Mouse (Mus musculus) heart, postnatal 25 days (tissue): ENCODE data around the gene Elfn2. TPM values are rescaled to one million over a fixed set of nuclear protein-coding genes. Genes with fewer than 3 reads are reported as not detected.

Experiments used
- DNase-seq: peaks from one replicate; pipeline ENCODE4 v3.0.0; 2022; ENCODE audit warnings: low spot score
- intact Hi-C: fragments of 180-260 bp; cut with DNase I; formaldehyde crosslinking; loops from one replicate; pipeline ENCODE4 v1.15.1; 2025
- total RNA-seq, 2 experiments: library from RNA; stranded (reverse); gene quantifications; 2 replicates each; pipeline ENCODE4 v1.2.3; 2021

Elfn2 gene
- total RNA-seq, 2 experiments from 2014 or later = 1.4 to 2.5 TPM

DNA sequence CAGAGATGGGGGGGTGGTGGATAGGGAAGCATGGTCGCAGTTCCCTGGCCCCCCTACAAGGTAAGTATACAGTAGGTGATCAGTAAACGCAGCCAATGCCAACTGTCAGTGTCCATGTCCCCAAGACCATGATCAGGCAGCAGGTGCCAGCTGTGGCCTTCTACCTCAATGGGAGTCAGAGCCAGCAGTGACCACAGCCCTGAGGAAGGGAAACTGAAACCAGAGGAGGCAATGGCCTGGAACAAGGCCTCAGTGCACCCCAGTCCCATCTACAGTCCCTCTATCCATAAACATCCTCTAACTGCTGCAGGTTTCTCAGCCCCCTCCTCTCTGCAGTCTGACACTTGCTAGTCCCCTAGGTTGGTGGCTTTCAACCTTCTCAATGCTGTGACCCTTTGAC is 27.9 kb downstream of the Elfn2 start:
- intact Hi-C loops = no loop called here
- DNase-seq = no peak

DNA sequence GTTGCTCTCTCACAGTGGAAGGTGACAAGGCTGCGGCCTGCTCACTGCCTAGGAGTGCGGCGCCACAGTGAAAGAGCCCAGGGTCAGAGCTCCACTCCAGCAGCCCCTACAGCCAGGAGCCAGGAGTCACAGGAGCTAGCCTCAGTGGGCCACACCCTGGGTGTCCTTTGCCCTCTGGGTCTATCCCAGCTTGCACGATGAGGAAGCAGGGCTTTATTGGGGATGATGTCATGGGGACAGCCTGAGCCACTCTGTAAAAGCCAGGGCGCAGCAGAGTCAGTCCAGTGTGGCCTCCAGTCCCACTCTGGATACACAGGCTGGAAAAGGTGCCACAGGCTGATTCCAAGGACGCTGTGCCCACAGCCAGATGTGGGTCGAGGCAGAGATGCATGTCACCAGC is 31.7 kb downstream of the Elfn2 start:
- intact Hi-C loops = no loop called here

DNA sequence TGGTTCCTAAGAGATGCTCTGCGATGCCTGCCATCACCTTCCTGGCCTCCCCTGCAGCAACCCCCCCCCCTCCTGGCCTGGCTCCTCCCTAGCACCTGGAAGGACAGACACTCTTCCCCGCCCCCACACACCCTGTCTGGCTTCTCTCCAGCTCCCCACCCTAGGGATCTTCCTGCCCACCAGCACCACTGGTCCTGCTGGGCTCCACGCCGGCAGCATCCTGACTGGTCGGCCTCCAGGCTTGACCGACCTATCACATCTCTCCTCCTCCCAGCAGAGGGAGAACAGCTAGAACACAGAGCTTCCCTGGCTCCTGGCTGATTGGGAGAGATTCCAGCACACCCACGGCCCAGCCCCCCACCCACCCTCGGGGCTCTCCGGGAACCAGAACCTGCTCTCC is 34.5 kb downstream of the Elfn2 start:
- no peak for DNase-seq
- intact Hi-C loops = no loop called here

More for the DNA sequence above, 31.7 kb downstream of the Elfn2 start:
- no peak for DNase-seq

DNA sequence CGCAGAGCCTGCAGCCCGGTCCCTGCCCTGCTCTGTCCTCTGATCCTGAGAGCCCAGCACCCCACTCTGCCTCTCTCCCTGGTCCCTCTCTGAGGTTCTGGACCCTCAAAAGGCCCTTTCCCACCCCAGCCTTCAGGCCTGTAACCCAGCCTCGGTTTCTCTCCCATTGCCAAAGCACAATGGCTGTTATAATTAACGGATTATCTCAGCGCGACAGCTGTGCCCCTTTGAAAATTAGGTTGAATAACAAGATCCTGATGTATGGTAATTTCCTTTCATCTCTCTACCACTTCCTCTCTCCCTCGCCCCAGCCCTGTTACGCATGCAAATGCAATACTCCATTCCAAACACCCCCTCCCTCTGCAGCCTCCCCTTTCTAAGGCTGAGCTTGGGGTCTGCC is 35.1 kb downstream of the Elfn2 start:
- no peak for DNase-seq
- intact Hi-C loops = no loop called here

DNA sequence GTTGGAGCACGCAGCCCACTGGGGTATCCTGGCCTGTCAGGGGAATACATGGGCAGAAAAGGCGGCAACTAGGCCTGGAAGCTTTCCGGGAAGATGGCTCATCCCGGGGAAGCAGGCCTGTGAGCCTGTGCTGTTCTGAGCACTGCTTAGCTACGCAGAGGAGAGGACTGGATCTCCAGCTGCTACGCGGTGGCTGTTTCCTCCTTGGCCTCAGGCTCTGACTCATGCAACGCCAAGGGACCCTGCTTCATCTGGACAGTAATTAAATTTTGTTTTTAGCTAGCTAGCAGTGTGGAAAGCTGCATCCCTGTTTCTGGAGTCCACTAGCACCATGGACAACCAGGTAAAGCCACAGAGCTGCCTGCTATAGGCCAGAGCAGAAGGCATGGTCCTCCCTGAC is 36.8 kb downstream of the Elfn2 start:
- DNase-seq = no peak
- intact Hi-C loops = no loop called here

DNA sequence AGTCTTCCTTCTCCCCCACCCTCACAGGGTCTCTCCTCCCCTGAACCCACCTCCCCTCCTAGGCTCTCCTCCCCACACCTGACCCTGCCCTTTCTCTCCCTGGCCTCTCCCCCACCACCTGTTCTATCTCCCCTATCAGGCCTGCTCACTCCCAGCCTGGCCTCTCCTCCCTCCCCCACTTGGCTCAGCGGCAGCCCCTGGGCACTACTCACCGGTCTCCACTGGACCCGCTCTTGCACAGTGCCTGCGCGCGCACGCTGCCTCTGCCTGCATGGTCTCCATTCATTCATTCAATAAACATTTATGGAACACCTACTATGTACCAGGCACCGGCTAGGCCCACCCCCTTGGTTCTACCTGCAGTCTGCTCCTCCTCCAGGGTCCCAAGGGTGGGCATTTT is 37.3 kb downstream of the Elfn2 start:
- intact Hi-C loops = no loop called here
- no peak for DNase-seq

DNA sequence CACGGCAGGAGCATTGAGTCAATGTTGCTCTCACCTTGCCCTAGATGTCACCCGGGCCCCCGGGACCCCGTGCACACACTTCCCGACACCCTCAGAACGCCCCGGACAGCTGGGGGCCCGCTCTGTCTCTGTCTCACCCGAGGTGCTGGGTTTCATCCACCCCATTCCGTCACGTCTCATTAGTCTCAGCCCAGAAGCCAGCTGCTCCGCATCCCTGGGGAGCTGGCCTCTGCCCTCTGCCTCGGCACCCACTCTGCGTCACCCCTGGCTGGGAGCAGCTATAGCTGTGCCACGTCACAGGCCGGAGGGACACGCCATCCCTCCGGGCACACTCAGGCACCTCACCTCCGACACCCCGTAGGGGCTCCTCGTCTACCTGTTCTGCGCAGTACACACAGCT is 38.3 kb downstream of the Elfn2 start:
- no peak for DNase-seq
- intact Hi-C loops = no loop called here

DNA sequence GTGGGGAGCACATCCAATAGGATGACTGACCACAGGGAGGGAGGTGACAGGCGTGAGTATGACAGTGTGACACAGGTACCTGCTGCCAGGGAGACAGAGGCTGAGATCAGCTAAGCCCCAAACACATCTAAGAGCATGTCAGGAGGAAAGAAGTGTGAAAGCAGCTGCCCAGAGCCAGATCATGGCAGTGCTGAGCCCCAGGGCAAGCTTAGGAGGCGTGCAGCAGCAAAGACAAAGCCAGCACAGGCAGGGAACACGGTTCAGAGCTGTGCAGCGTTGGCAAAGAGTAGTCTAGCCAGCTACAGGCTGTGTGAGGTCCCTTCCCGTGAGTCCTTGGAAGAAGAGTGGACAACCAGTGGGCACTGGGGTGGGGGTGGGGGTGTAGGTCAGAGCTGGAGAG is 40.9 kb downstream of the Elfn2 start:
- intact Hi-C loops = no loop called here
- DNase-seq = no peak

DNA sequence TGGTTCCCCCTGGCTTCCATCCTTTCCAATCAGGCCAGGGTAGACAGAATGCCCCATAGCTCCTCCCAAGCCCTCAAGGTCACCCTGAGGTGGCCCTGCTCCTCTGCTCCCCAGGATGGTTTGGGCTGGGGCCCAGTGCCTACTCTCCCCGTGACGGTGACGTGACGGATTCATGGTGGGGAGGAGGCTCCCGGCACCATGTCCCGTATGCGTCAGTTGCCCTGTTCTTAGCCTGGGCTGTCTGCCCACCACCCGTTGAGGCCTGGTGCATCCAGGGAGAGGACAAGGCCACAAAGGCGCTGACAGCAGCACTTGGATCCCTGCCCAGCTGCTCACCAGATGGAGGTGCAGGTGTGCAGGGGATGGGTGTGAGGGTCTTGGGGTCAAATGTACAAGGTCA is 41.6 kb downstream of the Elfn2 start:
- intact Hi-C loops = no loop called here
- no peak for DNase-seq

DNA sequence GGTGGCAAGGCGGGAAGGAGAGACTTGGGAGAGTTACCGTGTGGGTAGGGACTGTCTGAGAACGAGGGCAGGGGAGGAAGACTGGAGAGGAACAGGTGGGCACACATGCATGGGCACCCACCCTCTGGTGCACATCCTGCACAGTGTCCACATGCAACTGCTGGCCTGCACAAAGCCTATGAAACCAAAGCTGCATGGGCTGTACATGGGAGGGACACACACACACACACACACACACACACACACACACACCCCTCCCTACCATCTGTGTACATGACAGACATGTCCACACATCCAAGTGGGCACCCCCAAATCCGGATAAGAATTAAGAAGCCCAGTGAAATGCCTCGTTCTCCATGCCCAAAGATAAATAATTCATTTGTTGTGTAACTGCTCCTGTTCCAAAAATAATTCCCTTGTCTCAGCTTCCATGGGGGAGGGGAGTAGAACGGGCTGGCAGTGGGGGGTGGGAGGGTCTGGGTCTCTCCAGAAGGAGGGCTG is 43.6 kb downstream of the Elfn2 start:
- DNase-seq = no peak
- intact Hi-C loops = no loop called here

DNA sequence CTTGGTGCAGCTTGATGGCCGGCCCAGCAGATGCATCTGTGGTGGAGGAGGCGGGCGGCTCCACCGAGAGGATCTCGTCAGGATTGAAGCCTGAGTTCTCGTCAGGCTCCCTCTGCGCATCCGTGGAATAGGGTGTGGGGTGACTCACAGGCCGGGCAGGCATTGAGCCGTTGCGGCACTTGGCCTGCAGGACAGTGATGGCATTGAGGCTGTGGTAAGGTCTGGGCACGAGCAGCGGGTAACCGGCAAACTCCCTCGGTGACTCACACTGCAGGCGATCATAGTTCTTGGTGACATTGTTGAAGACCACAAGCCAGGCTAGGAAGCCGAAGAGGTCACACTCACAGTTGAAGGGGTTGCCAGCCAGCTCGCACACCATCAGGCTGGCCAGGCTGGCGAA is 45.1 kb downstream of the Elfn2 start:
- DNase-seq = no peak
- intact Hi-C loops = no loop called here

DNA sequence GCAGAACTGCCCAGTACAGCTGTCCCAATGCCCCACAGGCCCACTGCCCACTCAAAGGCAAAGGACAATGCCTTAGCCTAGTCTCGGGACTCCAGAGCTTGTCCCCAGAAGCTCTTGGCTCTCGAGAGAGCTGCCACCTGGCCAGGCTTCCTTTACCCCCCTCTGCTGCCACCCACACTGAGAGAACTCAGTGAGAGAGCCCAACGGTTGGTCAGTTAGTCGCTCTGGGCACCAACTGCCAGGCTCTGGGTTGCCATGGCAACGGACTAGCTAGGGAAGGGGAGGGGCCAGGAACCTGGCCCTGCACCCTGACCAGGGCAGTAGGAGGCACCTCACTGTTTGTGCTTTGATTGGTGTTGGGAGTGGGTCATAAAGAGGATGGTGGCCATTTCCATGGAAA is 48.2 kb downstream of the Elfn2 start:
- intact Hi-C loops = no loop called here
- no peak for DNase-seq

DNA sequence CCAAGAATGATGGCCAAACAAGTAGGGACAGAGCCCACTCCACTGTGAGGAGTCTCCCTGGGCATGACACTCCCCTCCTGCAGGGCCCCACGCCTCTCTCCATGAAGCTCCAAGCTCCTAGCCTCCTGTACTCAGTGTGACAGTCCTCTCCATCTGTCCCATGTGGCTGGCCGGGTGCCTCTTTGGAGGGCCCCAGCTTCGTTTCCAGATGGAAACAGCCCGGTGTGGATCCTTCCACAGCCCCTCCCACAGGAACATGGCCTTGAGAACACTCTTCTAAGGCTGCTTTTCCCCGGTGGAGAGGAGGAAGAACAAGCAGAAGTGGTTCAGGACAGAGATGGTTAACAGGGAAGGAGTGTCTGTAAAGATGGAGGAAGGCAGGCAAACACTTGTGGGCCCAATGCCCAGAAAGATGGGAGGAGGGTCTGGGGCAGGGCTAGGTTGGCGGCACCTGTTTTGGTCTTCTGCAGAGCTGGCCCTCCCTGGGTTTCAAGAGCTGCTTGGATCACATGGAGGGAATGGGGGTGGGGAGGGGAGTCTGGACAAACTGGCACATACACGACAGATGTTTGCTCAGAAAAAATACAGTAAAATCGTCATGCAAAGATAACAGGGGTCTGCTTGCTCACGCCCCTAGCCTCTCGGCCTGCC is 49.2 kb downstream of the Elfn2 start:
- intact Hi-C loops = no loop called here

DNA sequence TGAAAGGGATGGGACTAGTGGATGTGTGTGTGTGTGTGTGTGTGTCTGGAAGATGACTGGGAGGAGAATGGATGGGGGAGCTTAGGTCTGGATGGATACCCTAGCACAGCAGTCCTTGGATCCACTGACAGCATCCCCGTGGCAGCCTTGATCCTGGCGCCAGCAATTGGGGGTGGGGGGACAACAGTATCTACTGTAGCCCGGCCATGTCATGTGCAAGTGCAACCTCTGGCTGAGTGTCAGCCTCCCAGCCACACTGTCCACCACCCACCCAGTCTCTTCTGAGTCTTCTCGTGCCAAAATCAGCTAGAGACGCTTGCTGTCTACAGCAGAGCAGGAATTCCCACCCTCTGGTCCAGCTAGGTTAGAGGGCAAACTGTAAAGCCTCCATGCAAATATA is 54.3 kb downstream of the Elfn2 start:
- DNase-seq = no peak
- intact Hi-C loops = no loop called here

More for the DNA sequence above, 49.2 kb downstream of the Elfn2 start:
- DNase-seq = no peak

DNA sequence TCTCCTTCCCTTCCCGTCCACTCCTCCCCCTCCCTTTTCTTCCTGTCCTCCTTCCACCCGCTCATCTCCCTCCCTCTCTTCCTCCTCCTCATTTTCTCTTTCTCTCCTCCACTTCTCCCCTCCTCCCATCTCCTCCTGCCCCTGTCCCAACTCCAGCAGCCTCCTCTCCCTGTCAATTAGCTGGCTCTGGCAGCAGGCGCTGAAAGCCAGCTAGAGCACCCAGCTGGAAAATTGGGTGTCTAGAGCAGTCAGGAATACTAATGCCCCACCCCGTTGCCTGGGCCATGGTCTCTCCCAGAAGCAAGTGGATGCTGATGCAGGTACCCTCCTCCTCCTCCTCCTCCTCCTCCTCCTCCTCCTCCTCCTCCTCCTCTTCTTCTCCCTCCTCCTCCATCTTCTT is 67.4 kb downstream of the Elfn2 start:
- no peak for DNase-seq
- intact Hi-C loops = no loop called here

DNA sequence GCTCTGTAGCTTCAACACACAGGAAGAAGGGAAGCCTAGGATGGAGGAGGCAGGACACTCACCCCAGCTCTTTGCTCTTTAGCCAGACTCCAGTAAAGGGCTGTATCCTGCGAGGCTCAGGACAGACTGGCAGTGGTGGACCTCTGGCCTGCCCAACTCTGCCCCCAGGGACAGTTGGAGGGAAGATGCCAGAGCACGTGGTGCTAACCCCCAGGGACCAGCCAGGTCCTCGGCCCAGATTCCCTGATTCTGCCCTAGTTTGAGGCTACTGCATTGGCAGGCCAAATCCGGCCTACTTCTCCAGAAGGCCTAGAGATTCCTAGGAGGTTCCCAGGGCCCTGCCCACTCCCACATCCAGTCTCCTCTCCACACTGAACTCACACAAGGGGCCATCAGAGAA is 70.8 kb downstream of the Elfn2 start:
- intact Hi-C loops = no loop called here
- no peak for DNase-seq

DNA sequence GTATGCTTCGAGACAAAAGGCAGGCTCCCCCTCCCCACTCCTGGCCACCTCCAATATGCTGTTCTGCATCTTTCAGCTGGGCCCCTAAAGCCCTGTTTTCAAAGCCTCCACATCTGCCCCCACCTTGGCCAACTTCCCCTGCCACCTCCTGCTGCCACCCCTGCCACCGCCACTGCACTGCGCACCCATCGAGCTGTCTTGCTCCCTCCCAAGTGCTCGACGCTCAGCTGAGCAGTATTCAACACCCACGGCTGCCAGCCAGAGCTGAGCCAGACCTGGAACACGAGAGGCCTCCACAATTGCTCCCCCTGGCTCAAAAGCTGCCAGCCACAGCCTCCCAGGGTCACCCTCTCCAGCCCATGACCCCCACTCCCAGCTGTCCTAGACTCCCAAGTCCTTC is 74.0 kb downstream of the Elfn2 start:
- intact Hi-C loops = no loop called here
- DNase-seq = no peak

DNA sequence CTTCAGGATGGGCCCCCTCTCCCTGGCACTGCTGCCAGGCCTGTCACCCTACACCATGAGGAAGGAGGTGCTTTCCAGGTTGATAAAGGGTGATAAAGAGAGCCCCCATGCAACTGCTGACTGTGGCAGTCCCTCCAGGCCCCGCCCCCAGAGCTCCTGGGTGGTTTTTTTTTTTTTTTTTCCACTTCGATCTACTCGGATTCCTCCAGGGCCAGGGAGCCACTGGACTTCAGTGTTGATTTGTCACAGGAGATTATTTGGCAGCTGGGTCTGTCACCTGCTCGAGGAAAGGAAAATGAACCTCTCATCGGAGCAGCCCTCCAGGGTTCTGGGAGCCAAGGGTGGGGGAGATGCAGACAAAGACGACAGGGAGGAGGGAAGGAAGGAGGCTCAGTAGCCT is 74.9 kb downstream of the Elfn2 start:
- intact Hi-C loops = no loop called here
- no peak for DNase-seq

DNA sequence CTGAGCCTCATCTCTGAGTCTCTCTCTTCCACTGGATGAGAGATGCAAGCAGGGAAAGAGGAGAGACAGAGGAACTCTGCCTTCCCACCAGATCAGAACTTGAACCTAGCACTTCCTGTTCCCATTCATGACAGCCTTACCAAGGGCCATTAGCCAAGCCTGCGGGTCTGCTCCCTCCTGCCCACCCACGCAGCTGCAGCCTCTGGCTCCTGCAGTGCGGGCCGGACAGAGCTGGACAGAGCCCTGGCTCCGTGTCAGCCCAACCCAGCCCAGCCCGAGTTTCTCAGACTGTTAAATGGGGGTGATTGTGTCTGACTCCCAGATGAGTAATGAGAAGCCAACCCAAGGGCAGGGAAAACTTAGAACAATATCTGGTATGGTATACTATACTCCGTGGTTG is 83.3 kb downstream of the Elfn2 start:
- intact Hi-C loops = no loop called here
- peak; percentile 51 for DNase-seq

DNA sequence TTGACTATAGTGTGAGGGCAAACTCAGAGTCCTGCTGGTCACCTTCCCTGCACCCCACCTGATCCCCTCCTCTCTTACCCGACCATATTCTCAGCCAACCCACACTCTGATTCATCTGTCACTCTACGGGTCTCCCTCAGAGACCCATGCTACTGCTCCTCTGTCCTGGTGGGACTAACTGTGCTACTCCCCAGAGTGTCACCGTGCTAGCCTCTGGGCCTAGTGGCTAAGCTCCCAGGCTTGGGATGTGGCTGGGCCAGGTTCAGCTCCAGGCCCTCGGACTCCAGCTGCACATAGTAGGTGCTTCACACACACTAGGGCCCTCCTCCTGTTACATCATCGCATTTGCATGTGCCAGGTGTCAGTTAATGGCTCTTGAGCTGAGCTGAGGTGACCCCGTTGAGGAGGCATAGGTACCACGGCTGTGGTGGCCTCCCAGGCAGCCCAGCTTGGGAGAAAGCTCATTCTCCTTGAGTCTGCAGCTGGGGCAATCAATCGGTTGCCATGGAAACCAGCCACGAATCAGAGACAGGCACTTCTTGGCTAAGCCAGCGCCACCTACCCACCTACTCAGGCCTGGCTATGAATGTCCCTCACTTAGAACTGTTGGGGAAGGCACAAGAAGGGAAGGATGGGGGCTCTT is 84.4 kb downstream of the Elfn2 start:
- DNase-seq = no peak
- intact Hi-C loops = no loop called here

DNA sequence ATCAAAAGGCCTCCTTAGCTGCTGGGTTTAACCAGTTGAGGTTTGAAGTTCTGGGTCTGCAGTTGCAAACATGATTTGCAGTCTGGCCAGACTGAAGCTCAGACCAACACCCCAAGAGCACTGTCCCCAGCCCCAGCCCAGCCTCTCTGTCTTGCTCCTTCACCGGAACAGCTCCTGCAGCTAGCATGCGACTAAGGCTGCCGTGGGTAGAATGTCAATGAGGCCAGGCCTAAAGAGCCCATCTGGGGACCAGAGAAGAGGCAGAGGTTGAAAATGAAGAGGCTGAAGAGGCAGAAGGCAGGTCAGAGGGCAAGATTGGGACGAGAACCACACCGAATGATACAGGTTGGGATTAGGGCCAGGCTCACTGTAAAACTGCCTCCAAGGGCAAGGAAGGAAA is 85.2 kb downstream of the Elfn2 start:
- no peak for DNase-seq
- intact Hi-C loops = no loop called here

DNA sequence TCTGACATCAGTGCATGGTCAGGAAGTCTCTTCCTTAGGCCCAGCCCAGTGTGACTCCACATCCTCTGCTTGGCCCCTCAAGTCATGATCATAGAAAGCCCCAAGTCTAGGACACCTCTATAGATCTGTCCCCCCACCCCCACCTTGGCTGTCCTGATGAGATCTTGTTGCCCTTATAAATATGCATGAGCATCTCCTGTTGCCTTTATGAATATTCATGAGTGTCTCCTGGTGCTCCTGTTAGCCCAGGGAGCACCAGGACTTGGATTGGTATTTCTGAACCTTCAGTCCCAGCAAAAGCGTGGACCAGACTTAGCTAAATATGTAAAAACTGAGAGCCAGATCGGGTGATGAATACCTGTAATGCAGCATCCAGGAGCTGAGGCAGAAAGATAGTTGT is 86.2 kb downstream of the Elfn2 start:
- intact Hi-C loops = no loop called here
- no peak for DNase-seq
